Mouse (Mus musculus) embryonic facial prominence, embryonic 12.5 days (tissue): ENCODE measurements around the gene Hmcn2. TPM values are rescaled to one million over a fixed set of nuclear protein-coding genes. Genes with fewer than 3 reads are reported as not detected.

Experiments used
- ATAC-seq: fragments of 200-750 bp; cut with Nextera tagmentation; 2 replicates; pipeline ENCODE4 v1.8.0; 2017; ENCODE audit not compliant: insufficient number of reproducible peaks, insufficient read depth, low FRiP score, low TSS enrichment
- H3K27ac ChIP-seq: fragments of 300-500 bp; sonication (generic); 2 replicates; pipeline ENCODE4 v1.5.1; 2016; ENCODE audit warnings: mild to moderate bottlenecking
- H3K27me3 ChIP-seq: fragments of 300-500 bp; sonication (generic); 2 replicates; pipeline ENCODE4 v1.6.1; 2016; ENCODE audit warnings: mild to moderate bottlenecking, moderate library complexity
- H3K36me3 ChIP-seq: fragments of 300-500 bp; sonication (generic); 2 replicates; pipeline ENCODE4 v1.6.1; 2016; ENCODE audit warnings: mild to moderate bottlenecking
- H3K4me1 ChIP-seq: fragments of 300-500 bp; sonication (generic); 2 replicates; pipeline ENCODE4 v1.6.1; 2016
- H3K4me2 ChIP-seq: fragments of 300-500 bp; sonication (generic); replicated peaks from 2 replicates; pipeline ENCODE4 v1.6.1; 2016; ENCODE audit warnings: mild to moderate bottlenecking, moderate library complexity
- H3K4me3 ChIP-seq: fragments of 300-500 bp; sonication (generic); 2 replicates; pipeline ENCODE4 v1.5.1; 2016; ENCODE audit warnings: mild to moderate bottlenecking
- H3K9ac ChIP-seq: fragments of 300-500 bp; sonication (generic); 2 replicates; pipeline ENCODE4 v1.6.1; 2016; ENCODE audit warnings: mild to moderate bottlenecking, moderate library complexity
- H3K9me3 ChIP-seq: fragments of 300-500 bp; sonication (generic); 2 replicates; pipeline ENCODE4 v1.6.1; 2016; ENCODE audit warnings: mild to moderate bottlenecking, moderate library complexity
- WGBS: fragments of 180-500 bp; shearing (Covaris S2); methylation state at CpG from one replicate; pipeline ENCODE4 v1.1.7; 2016; 5-methylcytosine and 5-hydroxymethylcytosine counted together
- polyA plus RNA-seq: library from polyadenylated mRNA; unstranded; fragments of >200 nt; fragmentation: Nextera tagmentation; extraction: Ambion mirVana; gene quantifications from 2 replicates; pipeline ENCODE4 v1.2.1, GENCODE M21; 2016

Hmcn2 gene
- polyA plus RNA-seq, 1 experiment from 2014 or later, result 0.09 TPM

GRCm38 (mm10) chr2:31460920-31461319, 146.7 kb downstream of the Hmcn2 start:
- Histone ChIP-seq H3K27ac (no peak overlapping the region), H3K36me3 (no peaks in the 10 kb centered on the region), H3K4me1 (peaks cover 5% of the 10 kb centered on the region; the same call in 1 of the 2 replicates), H3K4me3 (no peak overlapping the region), H3K4me2 (no peak overlapping the region), H3K9ac (no peak overlapping the region), H3K9me3 (no peaks in the 10 kb centered on the region), H3K27me3 (peaks cover 43% of the 10 kb centered on the region)
- no peak for ATAC-seq
- 81% methylated on average over 7 of the region's 7 CpGs for WGBS

DNA sequence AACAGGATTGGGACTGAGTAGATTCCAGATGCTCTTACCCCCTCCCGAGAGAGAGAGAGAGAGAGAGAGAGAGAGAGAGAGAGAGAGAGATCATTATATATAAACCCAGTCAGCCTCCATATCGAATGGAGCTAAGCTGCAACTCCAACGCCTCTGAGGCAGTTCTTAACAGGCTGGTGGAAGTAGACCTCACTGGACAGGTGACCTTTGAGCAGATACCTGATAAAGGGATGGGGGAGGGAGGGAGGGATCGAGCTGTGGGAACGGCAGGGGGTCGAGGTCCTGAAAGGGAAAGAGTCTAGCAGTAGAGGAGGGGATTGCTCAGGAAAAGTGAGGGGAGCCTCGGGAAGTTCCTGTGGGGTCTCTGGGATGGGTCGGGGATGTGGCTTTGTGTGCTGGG, 147.8 kb downstream of the Hmcn2 start:
- H3K27ac ChIP-seq, result no peak overlapping the region
- no peak for ATAC-seq
- H3K4me2 ChIP-seq, result no peak overlapping the region
- peaks cover 5% of the 10 kb centered on the region; the same call in 1 of the 2 replicates for H3K4me1 ChIP-seq
- H3K36me3 ChIP-seq, result no peaks in the 10 kb centered on the region
- 36% methylated on average over 8 of the region's 8 CpGs for WGBS
- H3K9me3 ChIP-seq, result no peaks in the 10 kb centered on the region
- peaks cover 43% of the 10 kb centered on the region for H3K27me3 ChIP-seq
- H3K4me3 ChIP-seq, result no peak overlapping the region
- no peak overlapping the region for H3K9ac ChIP-seq

- WGBS, result 78% methylated on average over 7 of the region's 7 CpGs
- no peak overlapping the region for H3K4me2 ChIP-seq
Observed at GRCm38 (mm10) chr2:31463253-31463652, 149.0 kb downstream of the Hmcn2 start.

DNA sequence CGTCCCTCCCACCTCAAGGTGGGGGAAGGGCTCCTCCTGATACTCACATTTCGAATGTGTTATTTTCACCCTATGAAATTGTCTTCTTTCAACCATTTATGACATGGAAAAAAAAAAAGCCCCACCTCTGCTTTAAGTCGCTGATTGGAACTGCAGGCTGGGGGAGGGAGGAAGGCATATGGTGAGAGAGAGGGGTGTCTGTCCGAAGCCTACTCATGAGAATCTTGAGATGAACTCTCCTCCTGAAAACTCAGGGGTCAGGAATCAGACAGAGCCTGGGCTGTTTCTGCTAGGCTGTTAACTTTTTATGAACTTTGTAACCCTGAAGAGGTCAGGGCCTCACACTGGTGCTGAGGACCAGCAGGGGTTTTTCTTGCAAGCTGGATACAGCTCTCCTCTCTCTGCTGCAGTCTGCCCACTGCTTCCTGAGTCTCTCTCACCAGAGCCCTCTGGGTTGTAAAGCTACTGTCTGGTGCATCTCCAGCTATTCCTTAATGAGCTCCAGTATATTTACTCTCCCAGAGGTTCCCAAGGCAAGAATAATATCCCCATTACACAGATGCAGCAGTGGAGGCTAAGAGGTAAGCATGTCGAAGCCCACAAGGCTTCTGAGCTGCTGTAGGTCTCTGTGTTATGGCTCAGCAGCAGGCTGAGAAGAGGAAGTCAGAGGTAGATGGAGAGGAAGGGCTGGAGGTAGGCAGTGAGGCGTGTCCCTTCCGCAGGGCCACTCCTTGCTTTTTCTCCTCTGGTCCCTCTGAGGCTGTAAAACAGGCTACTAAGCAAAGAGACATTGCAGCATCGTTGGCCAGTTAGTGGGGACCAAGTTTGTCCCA, 149.7 kb downstream of the Hmcn2 start:
- H3K4me2 ChIP-seq, result no peak overlapping the region
- H3K27me3 ChIP-seq, result peaks cover 30% of the 10 kb centered on the region
- H3K36me3 ChIP-seq, result no peaks in the 10 kb centered on the region
- no peaks in the 10 kb centered on the region for H3K9me3 ChIP-seq
- no peak for ATAC-seq
- no peak overlapping the region for H3K9ac ChIP-seq
- H3K4me1 ChIP-seq, result peaks cover 5% of the 10 kb centered on the region; the same call in 1 of the 2 replicates
- H3K4me3 ChIP-seq, result no peak overlapping the region
- no peak overlapping the region for H3K27ac ChIP-seq
- 46% methylated on average over 8 of the region's 8 CpGs for WGBS

More at GRCm38 (mm10) chr2:31463253-31463652, 149.0 kb downstream of the Hmcn2 start:
- no peak for ATAC-seq
- H3K27me3 ChIP-seq, result peaks cover 36% of the 10 kb centered on the region
- H3K9me3 ChIP-seq, result no peaks in the 10 kb centered on the region
- H3K4me3 ChIP-seq, result no peak overlapping the region
- H3K9ac ChIP-seq, result no peak overlapping the region
- no peaks in the 10 kb centered on the region for H3K36me3 ChIP-seq
- H3K4me1 ChIP-seq, result peaks cover 5% of the 10 kb centered on the region; the same call in 1 of the 2 replicates
- H3K27ac ChIP-seq, result no peak overlapping the region

GRCm38 (mm10) chr2:31464529-31464910, 150.3 kb downstream of the Hmcn2 start:
- H3K27ac ChIP-seq, result no peak overlapping the region
- WGBS, result 72% methylated on average over 6 of the region's 6 CpGs
- H3K27me3 ChIP-seq, result peaks cover 30% of the 10 kb centered on the region
- no peaks in the 10 kb centered on the region for H3K9me3 ChIP-seq
- H3K4me2 ChIP-seq, result no peak overlapping the region
- peaks cover 5% of the 10 kb centered on the region; the same call in 1 of the 2 replicates for H3K4me1 ChIP-seq
- ATAC-seq, result no peak
- H3K4me3 ChIP-seq, result no peak overlapping the region
- no peaks in the 10 kb centered on the region for H3K36me3 ChIP-seq
- H3K9ac ChIP-seq, result no peak overlapping the region

DNA sequence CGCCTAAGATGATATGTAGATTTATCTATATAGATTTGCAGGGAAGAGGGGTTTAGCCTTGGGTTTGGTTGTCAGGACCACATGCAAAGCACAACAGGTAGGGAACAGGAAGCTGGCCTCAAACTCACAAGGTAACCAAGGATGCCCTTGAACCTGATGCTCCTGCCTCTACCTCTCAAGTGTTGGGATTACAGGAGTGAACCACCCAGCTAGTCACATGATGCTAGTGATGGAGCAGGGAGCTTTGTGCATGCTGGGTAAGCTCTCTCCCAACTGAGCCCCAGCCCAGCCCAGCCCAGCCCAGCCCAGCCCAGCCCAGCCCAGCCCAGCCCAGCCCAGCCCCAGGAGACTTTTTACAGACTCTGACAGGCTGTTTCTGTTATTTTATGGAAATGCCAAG, 153.2 kb downstream of the Hmcn2 start:
- Histone ChIP-seq H3K4me2 (no peak overlapping the region), H3K36me3 (no peaks in the 10 kb centered on the region), H3K4me3 (no peak overlapping the region), H3K9me3 (no peaks in the 10 kb centered on the region), H3K27ac (no peak overlapping the region), H3K4me1 (peaks cover 10% of the 10 kb centered on the region), H3K9ac (no peak overlapping the region), H3K27me3 (peaks cover 37% of the 10 kb centered on the region)
- WGBS, result 77% methylated on average over 1 of the region's 1 CpGs
- no peak for ATAC-seq

GRCm38 (mm10) chr2:31468857-31469256, 154.6 kb downstream of the Hmcn2 start:
- ATAC-seq, result no peak
- 69% methylated on average over 7 of the region's 7 CpGs for WGBS
- H3K9ac ChIP-seq, result no peak overlapping the region
- no peaks in the 10 kb centered on the region for H3K36me3 ChIP-seq
- H3K9me3 ChIP-seq, result no peaks in the 10 kb centered on the region
- peaks cover 37% of the 10 kb centered on the region for H3K27me3 ChIP-seq
- no peak overlapping the region for H3K4me3 ChIP-seq
- H3K4me1 ChIP-seq, result peaks cover 10% of the 10 kb centered on the region
- H3K27ac ChIP-seq, result no peak overlapping the region
- no peak overlapping the region for H3K4me2 ChIP-seq

DNA sequence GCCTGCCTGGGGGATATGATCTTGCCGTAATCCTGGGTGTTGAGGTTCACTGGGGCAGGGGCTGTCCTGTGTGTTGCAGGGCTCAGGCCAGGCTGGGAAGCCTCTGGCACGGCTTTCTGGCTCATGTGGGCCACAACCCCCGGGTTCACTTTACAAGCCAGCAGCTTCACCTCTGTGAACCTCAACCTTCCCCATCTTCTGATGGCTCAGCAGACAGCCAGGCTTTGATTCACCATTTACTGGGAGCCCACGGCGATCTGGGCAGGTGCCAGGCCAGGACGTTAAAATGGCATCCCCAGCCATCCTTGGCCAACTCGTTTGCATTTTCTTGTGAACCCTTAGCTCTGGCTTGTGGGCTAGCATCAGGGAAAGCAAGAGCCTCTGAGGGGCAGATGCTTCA, 155.3 kb downstream of the Hmcn2 start:
- no peak for ATAC-seq
- Histone ChIP-seq H3K27me3 (peaks cover 35% of the 10 kb centered on the region), H3K4me1 (peaks cover 10% of the 10 kb centered on the region), H3K36me3 (no peaks in the 10 kb centered on the region), H3K27ac (no peak overlapping the region), H3K4me2 (peak overlapping the region; percentile 92), H3K4me3 (peak overlapping the region; percentile 43), H3K9me3 (no peaks in the 10 kb centered on the region), H3K9ac (no peak overlapping the region)
- WGBS, result 31% methylated on average over 7 of the region's 7 CpGs

DNA sequence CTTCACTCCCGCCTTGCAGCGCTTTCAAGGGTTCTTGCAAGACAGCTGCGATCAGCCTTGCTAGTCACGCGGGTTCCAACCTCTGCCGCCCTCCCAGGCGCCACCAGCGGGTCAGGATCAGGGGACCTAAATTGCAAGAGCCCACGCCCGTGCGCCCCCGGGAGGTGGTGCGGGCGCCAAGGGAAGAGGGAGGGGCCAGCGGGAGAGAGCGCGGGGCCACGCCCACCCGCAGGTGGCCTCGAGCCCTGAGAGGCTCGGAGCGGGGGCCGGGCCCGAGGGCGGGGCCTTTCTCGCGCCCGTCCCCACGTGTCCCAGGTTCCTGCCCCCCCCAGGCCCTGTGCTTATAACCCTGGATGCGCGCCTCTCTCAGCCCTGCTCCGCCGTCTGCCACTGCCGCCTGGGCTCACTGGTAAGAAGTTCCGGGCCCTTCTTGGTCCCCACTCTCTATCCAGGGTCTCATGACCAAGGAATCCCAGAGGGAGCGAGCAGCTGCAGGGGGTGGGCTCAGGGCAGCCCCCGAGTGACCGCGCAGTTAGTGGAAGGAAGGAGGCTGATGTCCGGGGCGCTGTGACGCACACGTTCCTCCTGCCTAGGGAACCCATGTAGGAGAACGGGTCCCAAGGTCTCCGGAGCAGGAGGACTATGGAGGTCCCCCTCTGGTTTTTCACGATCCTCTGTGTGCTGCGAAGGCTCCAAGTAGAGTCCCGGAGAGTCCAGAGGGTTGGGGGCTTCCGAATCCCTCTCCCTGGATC, 155.9 kb downstream of the Hmcn2 start, which contains the start of gene Ass1:
Gene Ass1 (plus strand): TSS at position 277 of the 752 bp plus-strand sequence.
- peaks cover 35% of the 10 kb centered on the region for H3K27me3 ChIP-seq

DNA sequence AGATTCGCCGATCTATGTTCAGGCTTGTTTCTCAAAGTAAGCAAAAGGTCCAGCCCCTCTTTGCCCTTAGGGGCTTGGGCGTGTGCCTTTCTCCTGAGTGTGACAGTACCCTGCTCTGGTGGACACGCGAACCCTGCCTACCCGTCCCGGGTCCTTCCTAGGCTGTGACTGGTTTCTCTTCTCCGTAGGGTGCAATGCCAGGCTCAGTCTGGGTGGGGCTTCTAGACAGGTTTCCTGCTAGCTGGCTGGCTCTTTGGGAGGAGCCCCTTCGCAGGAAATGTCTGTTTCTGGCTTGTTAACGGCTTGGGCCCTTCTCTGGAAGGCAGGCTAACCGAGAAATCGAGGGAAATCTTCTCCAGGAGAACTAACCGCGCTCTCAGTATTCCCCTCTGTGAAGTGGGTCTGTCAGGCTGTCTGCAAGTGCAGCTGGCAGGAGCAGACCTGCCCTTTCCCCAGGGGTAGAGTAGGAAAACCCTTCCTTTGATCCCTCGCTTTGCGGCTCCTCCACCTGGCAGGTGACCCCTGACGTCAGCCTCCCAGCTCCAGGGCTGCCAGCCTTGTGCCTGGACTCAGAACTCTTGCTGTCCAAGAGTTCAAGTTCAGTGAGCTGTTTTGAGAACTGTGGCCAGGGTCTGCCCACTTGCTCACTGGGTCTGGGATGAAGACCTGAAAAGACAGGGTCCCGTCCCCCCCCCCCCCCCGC, 156.6 kb downstream of the Hmcn2 start:
- H3K4me2 ChIP-seq, result peak overlapping the region; percentile 92
- no peak overlapping the region for H3K27ac ChIP-seq
- peaks cover 10% of the 10 kb centered on the region for H3K4me1 ChIP-seq
- H3K9me3 ChIP-seq, result no peaks in the 10 kb centered on the region
- H3K9ac ChIP-seq, result peak overlapping the region; percentile 39; the same call in 1 of the 2 replicates
- no peaks in the 10 kb centered on the region for H3K36me3 ChIP-seq
- H3K4me3 ChIP-seq, result peak overlapping the region; percentile 43
- H3K27me3 ChIP-seq, result peaks cover 35% of the 10 kb centered on the region
- ATAC-seq, result no peak
- 7% methylated on average over 17 of the region's 19 CpGs for WGBS

More for the DNA sequence above, 155.9 kb downstream of the Hmcn2 start, which contains the start of gene Ass1:
- H3K4me2 ChIP-seq, result peak within 1 kb of the TSS; percentile 92
- peak; percentile 47; the same call in 1 of the 2 replicates for ATAC-seq
- H3K36me3 ChIP-seq, result no peaks in the 10 kb centered on the region
- no peak within 1 kb of the TSS for H3K27ac ChIP-seq
- H3K4me1 ChIP-seq, result peaks cover 10% of the 10 kb centered on the region
- peak within 1 kb of the TSS; percentile 43 for H3K4me3 ChIP-seq
- peak within 1 kb of the TSS; percentile 39 for H3K9ac ChIP-seq
- H3K9me3 ChIP-seq, result no peaks in the 10 kb centered on the region
- WGBS, result under 1% methylated on average over 42 of the region's 49 CpGs

GRCm38 (mm10) chr2:31471611-31472010, 157.4 kb downstream of the Hmcn2 start:
- Histone ChIP-seq H3K4me3 (no peak overlapping the region), H3K4me2 (no peak overlapping the region), H3K27me3 (peaks cover 35% of the 10 kb centered on the region), H3K27ac (no peak overlapping the region), H3K9me3 (no peaks in the 10 kb centered on the region), H3K4me1 (peaks cover 12% of the 10 kb centered on the region), H3K36me3 (no peaks in the 10 kb centered on the region), H3K9ac (no peak overlapping the region)
- no peak for ATAC-seq
- WGBS, result 51% methylated on average over 6 of the region's 6 CpGs
